Mouse (Mus musculus) heart, adult 8-10 months (tissue): ENCODE measurements around the gene Sipa1l3. TPM values are rescaled to one million over a fixed set of nuclear protein-coding genes. Genes with fewer than 3 reads are reported as not detected.

Experiments
- DNase-seq: peaks from one replicate; pipeline ENCODE4 v3.0.0; 2022; ENCODE audit warnings: low spot score
- total RNA-seq, 4 experiments: library from RNA; stranded (reverse); gene quantifications; 2 replicates each; pipeline ENCODE4 v1.2.4; 2022

The Sipa1l3 gene
- total RNA-seq, 4 experiments from 2014 or later: 6.8 to 10.3 (median 8.2) TPM

DNA sequence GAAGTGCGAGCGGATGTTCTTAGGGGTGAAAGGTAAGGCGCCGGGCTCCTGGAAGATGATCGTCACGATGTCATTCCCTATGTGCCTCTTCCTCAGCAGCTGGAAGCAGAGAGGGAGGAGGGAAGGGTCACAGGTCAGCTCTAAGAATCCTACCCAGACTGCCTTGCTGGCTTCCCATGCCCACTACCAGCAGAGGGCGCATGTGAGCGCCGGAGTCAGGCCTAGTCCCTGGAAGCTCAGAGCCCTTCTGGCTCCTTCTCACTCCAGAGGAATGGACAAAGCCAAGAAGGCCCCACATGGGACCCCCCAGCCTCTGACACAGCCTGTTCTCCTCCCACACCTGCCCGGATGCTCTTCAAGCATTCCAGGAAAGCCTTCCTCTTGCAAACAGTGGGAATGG lies 135.2 kb downstream of the Sipa1l3 start:
- DNase-seq: peak; percentile 76

DNA sequence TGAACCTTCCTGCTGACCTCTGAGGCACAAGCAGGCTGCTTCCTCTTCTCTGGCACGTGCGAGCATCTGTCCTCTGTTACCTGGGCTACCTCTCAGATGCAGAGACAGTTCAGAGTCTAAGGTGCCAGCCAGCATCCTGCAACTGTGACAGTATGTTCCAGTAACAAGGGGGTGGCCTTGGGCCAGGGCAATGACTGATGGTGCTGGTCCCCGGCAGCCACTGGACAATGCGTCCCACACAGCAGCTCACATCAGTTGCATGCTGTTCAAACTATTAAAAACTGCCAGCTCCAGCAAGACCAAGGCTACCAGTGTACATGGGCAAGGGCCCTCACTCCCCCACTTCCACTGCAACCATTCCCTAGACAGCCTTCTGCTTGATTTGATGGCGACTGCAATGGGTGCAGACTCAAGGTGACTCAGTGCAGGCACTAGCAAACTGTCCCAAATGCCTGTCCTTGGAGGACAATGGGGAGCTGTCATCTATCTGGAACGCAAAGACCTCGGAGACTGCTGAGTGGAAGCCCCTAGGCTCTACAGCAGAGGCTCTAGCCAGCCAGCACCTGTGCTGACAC lies 136.9 kb downstream of the Sipa1l3 start:
- no peak for DNase-seq

- DNase-seq: no peak
Observed at GRCm38 (mm10) chr7:29374054-29374453, 144.4 kb downstream of the Sipa1l3 start.

GRCm38 (mm10) chr7:29372123-29372522 lies 146.3 kb downstream of the Sipa1l3 start:
- DNase-seq: no peak

DNA sequence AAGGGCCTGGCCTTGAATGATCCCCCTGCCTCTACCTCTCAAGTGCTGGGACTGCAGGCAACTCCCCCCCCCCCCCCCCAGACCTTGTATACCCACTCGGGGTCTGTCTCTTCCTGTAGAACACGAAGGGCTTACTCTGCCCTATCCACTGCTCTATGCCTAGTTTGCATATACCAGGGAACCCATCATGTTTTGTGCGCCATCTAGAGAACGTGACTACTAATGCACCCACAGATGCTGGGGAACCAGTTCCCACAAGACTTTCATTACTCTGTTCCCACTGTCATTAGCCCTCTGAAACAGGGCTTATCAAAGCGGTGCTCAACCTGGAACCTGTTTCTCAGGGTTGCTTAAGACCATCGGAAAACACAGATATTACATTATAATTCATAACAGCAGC lies 148.4 kb downstream of the Sipa1l3 start:
- DNase-seq: no peak

GRCm38 (mm10) chr7:29368004-29368320 lies 150.5 kb downstream of the Sipa1l3 start:
- DNase-seq: no peak

DNA sequence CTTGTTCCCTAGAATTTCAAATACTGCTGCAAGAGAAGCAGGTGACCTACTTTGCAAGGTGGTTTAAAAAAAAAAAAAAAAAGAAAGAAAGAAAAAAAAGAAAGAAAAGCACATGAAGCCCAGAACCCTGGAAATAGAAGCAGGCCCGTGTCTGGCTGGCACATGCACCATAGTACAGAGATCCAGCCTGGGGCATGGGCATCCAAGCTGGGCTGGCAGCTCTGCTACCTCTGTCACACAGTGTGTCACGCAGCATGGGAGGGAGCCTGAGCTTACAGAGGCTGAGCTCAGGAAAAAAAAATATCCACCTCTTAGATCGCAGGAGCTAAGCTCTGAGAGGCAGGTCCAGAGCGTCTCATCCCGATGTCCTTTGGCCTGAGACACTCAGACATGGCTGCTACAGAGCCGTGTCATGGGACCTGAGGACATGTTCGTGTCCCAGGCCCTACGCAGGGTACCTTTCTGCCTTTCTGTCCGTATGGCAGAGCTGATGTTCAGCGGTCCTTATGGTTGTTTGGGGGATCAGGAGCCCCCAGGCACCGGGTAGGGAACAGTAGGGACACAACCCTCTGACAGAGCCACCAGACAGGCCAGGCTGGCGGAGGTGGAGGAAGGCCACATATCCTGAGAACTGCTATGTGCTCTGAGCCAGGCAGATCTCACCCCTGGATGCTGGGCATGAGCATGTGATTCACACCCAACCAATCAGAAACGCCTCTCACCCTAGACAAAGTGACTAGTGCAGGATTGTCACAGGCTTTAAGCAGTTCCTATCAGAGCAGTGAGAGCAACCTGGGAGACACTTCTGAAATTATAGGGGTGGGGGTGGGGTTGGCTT lies 151.1 kb downstream of the Sipa1l3 start:
- no peak for DNase-seq

DNA sequence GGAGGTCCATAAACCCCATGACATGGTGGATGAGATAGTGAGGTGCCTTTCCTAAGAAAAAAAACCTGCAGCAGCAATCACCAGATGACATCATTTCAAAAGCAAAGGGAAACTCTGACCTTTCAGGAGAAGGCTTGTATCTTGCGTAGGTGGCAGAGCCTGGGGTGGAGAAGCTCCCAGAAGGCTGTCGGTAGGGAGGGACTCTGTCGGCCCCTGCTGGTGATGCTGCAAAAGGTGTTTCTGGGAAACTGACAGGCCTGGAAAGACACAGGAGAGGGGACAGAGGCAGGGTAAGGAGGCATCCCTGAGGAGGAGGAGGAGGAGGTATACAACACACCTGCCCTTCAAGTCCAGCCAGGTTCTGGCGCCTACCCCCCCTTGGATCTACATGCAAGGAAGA lies 154.4 kb downstream of the Sipa1l3 start:
- DNase-seq: no peak

- no peak for DNase-seq
Observed at GRCm38 (mm10) chr7:29361497-29361896, 156.9 kb downstream of the Sipa1l3 start.

DNA sequence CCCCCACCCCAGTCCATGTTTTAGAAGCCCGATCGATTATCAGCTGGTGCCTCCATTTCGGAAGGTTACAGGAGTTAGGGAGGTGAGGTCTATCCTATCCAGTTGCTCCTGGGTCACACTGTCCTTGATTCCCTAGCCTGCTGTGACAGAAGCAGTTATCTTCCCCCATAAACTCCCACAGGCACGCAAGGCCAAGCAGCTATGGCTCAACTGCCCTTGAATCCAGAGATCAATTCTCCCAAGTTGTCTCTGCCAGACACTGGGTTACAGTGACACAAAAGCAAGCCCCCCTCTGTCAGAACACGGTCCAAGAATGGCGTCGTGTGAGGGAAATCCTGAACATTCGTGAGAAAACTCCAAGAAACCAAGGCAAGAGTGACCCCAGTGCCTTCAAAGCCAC lies 163.0 kb downstream of the Sipa1l3 start:
- DNase-seq: no peak

GRCm38 (mm10) chr7:29354161-29354560 lies 164.3 kb downstream of the Sipa1l3 start:
- DNase-seq: peak; percentile 36

GRCm38 (mm10) chr7:29352246-29352645 lies 166.2 kb downstream of the Sipa1l3 start:
- no peak for DNase-seq

- DNase-seq: no peak
Observed at GRCm38 (mm10) chr7:29350489-29350888, 168.0 kb downstream of the Sipa1l3 start.

DNA sequence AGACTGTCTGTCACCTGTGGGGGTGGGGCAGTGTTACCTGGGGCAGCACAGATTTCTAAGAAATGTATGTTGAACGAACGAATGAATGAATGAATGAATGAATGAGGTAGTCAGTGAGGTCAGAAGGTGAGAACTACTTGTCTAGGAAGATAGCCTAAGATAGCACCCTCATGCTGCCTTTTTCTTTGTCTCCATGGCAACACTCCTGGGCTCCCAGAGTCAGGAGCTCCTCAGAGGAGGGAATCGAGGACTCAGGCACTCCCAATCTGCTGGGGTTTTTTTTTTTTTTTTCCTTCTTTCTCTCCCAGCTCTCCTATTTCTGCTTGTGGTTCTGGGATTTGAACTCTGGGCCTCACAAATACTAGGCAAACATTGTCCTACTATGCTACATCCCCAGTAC lies 172.2 kb downstream of the Sipa1l3 start:
- DNase-seq: no peak

DNA sequence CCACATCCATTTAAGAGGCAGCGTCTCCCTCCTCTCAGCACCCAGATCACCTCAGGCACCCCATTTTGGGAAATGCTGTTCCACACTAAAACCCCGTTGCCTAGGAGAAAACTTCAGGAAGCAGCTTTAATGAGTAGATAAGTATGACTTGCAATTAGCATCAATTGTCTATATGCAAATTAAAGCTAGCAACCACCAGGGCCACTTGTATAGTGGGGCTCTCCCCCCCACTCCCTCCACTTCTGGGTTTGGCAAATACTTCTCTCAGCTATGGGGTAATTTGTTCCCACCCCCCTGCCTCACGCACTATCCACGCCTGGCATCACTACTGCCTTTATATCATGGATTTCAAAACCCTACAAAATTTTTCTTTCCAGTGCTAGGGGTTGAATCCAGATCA lies 172.9 kb downstream of the Sipa1l3 start:
- DNase-seq: no peak

DNA sequence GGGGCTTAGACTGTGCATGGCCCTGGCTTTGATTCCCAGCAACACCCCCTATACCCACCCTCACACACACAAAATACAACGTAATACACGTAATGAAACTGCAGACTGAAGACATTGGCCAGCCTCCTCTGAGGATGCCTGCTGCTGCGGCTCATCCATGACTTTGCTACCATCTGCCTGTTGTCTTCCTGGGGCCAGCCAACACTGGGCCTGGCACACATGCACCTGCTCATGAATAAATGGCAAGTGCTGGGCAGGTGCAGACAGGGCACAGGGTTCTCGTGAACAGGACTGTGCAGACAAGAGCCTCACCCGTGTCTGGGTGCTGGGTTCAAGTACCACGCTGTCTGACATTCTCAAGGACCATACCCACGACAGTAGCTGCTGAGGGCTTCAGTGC lies 174.7 kb downstream of the Sipa1l3 start:
- DNase-seq: no peak

DNA sequence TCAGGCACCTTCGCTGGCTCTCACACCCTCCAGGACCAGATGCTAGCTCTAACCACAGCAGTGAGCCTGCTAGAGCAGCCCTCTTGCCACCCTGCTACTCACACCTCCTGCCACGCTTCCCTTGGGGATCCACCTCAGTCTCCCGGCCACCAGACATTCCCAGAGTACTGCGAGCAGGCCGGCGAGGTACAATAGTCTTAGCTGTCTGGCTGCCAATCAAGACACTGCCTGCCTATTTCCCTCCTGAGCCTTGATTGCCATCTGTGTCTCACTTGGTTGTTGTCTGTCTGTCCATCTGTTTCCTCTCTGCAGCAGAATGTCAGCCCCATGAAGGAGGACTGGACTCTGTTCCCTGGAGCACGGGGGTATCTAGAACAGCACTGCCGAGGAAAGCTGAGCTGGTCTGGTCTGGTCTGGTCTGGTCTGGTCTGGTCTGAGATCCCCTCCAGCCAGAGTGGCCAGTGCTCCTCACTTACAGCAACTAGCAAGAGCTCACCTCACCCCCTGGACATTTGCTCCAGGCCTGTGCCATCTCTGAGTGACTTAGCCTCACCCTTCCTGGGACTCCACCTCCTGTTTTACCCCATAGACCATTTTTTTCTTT lies 175.8 kb downstream of the Sipa1l3 start:
- no peak for DNase-seq

DNA sequence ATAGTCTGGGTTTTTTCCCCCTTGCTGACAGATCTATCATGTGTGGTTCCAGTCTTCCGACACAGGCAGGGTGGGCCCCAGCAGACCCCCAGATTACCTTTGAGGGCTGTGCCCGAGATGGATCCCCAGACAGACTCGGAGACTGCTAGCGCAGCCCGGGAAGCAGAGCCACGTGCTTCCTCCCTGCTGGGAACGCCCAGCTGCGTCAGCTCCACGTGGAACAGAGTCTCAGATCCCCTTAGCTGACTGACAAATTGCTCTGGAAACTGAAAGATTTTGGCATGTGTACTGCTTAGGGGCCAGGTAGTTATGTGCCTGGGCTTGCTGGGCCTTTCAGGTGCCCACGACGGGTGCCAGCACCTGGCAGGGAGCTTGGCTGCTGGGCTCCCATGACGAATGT lies 176.7 kb downstream of the Sipa1l3 start:
- DNase-seq: no peak

DNA sequence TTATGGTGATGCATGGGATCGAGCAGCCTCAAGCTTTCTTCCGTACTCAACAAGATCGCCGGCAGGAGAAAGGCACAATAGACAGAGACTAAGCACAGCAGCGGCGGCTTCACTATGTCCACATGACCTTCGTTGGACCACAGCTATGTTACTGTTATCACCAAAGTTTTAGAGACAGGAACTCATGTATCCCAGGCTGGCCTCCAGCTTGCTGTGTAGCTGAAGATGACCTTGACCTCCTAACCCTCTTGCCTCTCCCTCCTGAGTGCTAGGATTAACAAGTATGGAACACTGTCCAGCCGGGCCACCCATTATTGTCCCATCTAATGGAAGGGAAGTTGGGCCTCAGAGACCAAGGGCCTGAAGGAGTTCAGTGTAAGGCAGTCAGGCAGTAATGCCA lies 177.6 kb downstream of the Sipa1l3 start:
- DNase-seq: no peak

DNA sequence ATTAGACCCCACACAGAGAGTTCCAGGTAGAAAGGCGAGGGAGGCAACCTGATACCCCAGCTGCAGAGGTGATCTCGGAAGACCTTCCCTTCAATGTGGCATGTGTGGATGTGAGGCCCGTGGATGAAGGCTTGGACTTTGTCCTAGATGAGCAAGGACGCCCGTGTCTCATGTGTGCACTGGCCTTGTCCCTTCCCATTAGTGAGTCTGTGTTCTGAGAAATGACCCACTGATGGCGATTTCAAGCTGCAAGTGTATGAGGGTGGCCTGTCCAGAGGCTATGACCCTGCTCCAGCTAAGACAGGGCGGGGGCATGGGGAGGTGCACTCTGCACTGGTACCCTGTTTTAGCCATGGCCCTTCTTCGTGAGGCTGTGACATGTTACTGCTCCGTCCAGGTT lies 178.2 kb downstream of the Sipa1l3 start:
- DNase-seq: no peak

- DNase-seq: no peak
Observed at GRCm38 (mm10) chr7:29338984-29339679, 179.3 kb downstream of the Sipa1l3 start.

DNA sequence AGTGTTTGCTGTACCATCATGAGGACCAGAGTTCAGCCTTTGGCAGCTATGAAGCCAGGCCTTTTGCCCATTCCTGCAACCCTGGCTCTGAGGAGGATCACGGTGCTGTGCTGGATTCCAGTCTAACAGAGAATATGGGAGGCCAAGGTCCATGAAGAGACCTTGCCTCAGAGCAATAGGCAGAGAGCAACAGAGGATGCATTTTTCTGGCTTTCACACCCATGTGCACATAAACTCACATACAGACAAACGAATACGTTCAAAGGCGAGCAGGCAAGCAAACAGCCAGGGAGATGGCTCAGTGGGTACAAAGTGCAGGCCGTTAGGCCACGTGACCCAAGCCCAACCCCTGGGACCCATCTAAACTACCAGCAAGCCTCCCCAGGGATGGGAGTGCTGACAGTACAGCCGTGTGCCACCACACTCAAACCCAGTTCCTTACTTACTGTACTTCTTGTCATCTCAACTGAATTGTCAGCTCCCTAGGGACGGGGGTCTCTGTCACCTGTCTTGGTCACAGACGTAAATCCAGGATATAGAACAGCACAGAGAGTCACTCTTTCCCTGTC lies 180.0 kb downstream of the Sipa1l3 start:
- no peak for DNase-seq
